Mouse (Mus musculus) ES-E14 (cell line): ENCODE data around the gene Pus10. TPM values are rescaled to one million over a fixed set of nuclear protein-coding genes. Genes with fewer than 3 reads are reported as not detected.

Experiments
- DNase-seq: peaks from one replicate; pipeline ENCODE4 v3.0.0-alpha.2; 2013; ENCODE audit warnings: low read depth, low spot score
- H3K27ac ChIP-seq: 2 replicates; pipeline ENCODE4 v1.5.1; 2012; ENCODE audit warnings: low read depth, mild to moderate bottlenecking, low read length, moderate library complexity, mixed read lengths; ENCODE audit not compliant: poor library complexity, insufficient read depth, severe bottlenecking
- H3K36me3 ChIP-seq: 2 replicates; pipeline ENCODE4 v1.6.1; 2012; ENCODE audit warnings: mild to moderate bottlenecking, low read length, moderate library complexity, mixed read lengths; ENCODE audit not compliant: control insufficient read depth, poor library complexity, insufficient read depth, severe bottlenecking
- H3K4me1 ChIP-seq, 2 experiments: fragments of 150-350 bp in 1 of 2; sonication (generic) in 1 of 2; 2 replicates each; pipeline ENCODE4 v1.6.1; 2012; ENCODE audit warnings: low read length in 2 of 2, mild to moderate bottlenecking in 1 of 2, mixed read lengths in 1 of 2; ENCODE audit not compliant: control insufficient read depth in 2 of 2, insufficient read depth in 2 of 2, poor library complexity in 1 of 2
- H3K4me3 ChIP-seq, 2 experiments: fragments of 150-350 bp in 1 of 2; sonication (generic) in 1 of 2; 2 replicates each; pipeline ENCODE4 v1.5.1; 2012; ENCODE audit warnings: low read length in 2 of 2, low read depth in 1 of 2, mild to moderate bottlenecking in 1 of 2, mixed read lengths in 1 of 2; ENCODE audit not compliant: insufficient read depth in 1 of 2, poor library complexity in 1 of 2, severe bottlenecking in 1 of 2
- H3K9ac ChIP-seq: 2 replicates; pipeline ENCODE4 v1.6.1; 2012; ENCODE audit warnings: low read depth, mild to moderate bottlenecking, low read length, mixed read lengths; ENCODE audit not compliant: poor library complexity, insufficient read depth, severe bottlenecking
- H3K9me3 ChIP-seq: fragments of 150-350 bp; sonication (generic); 2 replicates; pipeline ENCODE4 v1.6.1; 2012; ENCODE audit warnings: low read depth, mild to moderate bottlenecking, low read length; ENCODE audit not compliant: control insufficient read depth, insufficient read depth
- CHD2 ChIP-seq: IDR thresholded peaks from 2 replicates; pipeline ENCODE4 v1.6.1; 2014; ENCODE audit warnings: mild to moderate bottlenecking, low read depth, low read length, inconsistent platforms
- HCFC1 ChIP-seq: IDR thresholded peaks from 2 replicates; pipeline ENCODE4 v1.6.1; 2012; ENCODE audit warnings: low read length, inconsistent platforms, borderline replicate concordance; ENCODE audit not compliant: insufficient read depth
- MAFK ChIP-seq: IDR thresholded peaks from 2 replicates; pipeline ENCODE4 v1.6.1; 2014; ENCODE audit warnings: mild to moderate bottlenecking, low read depth, low read length, inconsistent platforms; ENCODE audit not compliant: insufficient read depth
- ZC3H11A ChIP-seq: IDR thresholded peaks from 2 replicates; pipeline ENCODE4 v1.6.1; 2012; ENCODE audit warnings: low read depth, mild to moderate bottlenecking, inconsistent platforms, low read length, borderline replicate concordance
- ZNF384 ChIP-seq: IDR thresholded peaks from 2 replicates; pipeline ENCODE4 v1.6.1; 2012; ENCODE audit warnings: low read depth, low read length, inconsistent platforms
- in situ Hi-C, 2 experiments: fragments of 600-800 bp; cut with MboI; formaldehyde crosslinking; loops; one replicate each; pipeline ENCODE4 v1.15.1; 2025; ENCODE audit warnings: low sequenced_read_pairs in 2 of 2, inconsistent platforms in 1 of 2; ENCODE audit not compliant: unreplicated experiment in 2 of 2
- total RNA-seq: library from RNA; depleted of rRNA; stranded (reverse); fragments of 300-350 nt; gene quantifications from 2 replicates; pipeline ENCODE4 v1.2.3, GENCODE M21; 2012; rRNA removed

Pus10 gene
- total RNA-seq, 1 experiment, result 28.8 TPM

DNA sequence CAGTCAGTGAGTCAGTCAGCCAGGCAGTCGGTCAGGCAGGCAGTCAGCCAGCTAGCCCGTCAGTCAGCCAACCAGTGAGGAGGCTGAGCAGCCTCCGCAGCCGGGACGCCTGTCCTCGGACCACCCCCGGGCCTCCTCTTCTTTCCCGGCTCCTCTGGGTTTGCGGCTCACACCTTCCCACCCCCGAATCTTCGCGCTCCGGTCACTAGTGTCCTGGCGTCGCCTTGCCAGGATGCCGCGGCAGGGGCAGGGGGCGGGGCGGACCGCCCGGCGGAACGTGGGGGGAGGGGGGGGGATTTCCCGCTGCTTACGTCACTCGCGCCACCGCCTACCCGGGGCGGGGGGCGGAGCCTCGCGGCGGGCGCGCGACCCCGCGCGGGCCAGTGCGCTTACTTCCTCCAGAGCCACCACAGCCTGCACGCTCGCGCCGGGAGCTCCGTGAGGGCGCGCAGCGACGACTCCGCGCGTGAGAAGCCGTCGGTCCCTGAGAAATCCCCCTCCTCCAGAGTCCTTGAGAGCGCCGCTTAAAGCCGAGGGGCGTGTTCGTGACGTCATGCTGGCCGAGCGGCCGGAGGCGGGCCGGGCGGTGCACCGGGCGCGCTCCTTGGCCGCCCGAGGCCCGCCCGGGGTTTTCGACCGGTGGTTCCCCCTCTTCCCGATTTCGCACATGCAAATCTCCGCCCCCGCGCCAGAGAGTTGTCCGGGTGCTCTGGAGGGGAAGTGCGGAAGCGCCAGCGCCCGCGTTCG lies 105.5 kb downstream of the Pus10 start, which contains the start of gene Rel:
TSS of gene Rel (minus strand) at position 211 of the 747 bp plus-strand sequence.
- Histone ChIP-seq H3K36me3 (no peaks in the 10 kb centered on the region), H3K4me1 (no peaks in the 10 kb centered on the region; a peak in 1 of 4 replicates), H3K9me3 (no peaks in the 10 kb centered on the region), H3K9ac (peak within 1 kb of the TSS; percentile 90), H3K27ac (peak within 1 kb of the TSS; percentile 77; the same call in 1 of the 2 replicates), H3K4me3 (peak within 1 kb of the TSS; percentile 93 to 94)
- DNase-seq, result peak; percentile 59
- in situ Hi-C loops, result no loop called here
- TF ChIP-seq CHD2, result no peak
- TF ChIP-seq ZNF384, result no peak
- TF ChIP-seq HCFC1, result 0 out of 2 replicates have a peak, but pooled peaks have one; percentile 49

DNA sequence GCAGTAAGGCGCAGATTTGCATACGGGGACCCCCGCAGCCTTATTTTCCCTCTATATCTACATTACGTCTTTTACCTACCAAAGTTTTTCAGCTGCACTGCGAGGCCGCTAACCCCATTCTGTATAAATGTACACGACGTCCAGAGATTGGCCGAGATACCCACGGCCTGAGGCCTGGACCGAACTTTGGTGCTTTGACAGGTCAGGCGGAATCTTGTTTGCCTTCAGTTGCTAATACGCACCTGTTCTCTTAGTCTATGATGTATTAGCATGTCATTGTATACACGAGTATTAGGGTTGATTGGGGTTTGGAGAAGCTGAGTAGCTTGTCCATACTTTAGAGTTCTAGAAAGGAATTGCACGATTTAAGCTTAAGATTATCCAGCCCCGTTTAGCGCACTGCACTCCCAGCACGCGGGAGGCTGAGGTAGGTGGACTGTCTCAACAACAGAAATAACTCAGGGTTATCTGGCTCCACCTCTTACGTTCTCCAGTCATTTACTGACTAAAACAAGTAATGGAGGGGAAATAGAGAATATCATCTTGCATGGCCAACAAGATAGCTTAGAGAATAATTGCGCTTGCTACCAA lies 106.1 kb downstream of the Pus10 start:
- Histone ChIP-seq H3K4me3 (peak overlapping the region; percentile 93 to 94), H3K9ac (peak overlapping the region; percentile 90), H3K36me3 (no peaks in the 10 kb centered on the region), H3K9me3 (no peaks in the 10 kb centered on the region), H3K4me1 (no peaks in the 10 kb centered on the region; a peak in 1 of 4 replicates), H3K27ac (no peak overlapping the region)
- TF ChIP-seq HCFC1 (no peak), CHD2 (no peak), MAFK (no peak), ZC3H11A (no peak), ZNF384 (no peak)
- in situ Hi-C loops, result no loop called here
- DNase-seq, result peak; percentile 19

DNA sequence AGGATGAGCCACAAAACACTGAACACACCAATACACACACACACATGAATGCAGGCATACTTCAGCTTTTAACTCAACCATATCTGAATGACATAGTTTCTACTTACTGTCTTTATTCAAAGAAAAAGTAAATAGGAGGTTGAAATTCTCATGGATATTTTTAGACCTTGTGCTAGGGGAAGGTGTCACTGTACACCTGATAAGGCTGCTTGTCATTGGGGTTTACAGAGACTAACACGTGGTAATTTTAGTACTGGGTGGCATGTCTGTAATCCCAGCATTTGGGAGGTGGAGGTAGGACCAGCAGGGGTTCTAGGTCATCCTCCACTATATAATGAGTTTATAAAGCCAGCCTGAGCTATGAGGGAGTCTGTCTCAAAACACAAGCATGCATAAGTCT lies 107.0 kb downstream of the Pus10 start:
- in situ Hi-C loops, result no loop called here
- no peak overlapping the region for H3K4me3 ChIP-seq
- no peak for DNase-seq
- H3K9ac ChIP-seq, result no peak overlapping the region
- TF ChIP-seq CHD2 (no peak), MAFK (no peak), ZNF384 (no peak), ZC3H11A (no peak), HCFC1 (no peak)
- no peaks in the 10 kb centered on the region for H3K36me3 ChIP-seq
- H3K27ac ChIP-seq, result no peak overlapping the region
- no peaks in the 10 kb centered on the region for H3K9me3 ChIP-seq
- H3K4me1 ChIP-seq, result no peaks in the 10 kb centered on the region; a peak in 1 of 4 replicates

DNA sequence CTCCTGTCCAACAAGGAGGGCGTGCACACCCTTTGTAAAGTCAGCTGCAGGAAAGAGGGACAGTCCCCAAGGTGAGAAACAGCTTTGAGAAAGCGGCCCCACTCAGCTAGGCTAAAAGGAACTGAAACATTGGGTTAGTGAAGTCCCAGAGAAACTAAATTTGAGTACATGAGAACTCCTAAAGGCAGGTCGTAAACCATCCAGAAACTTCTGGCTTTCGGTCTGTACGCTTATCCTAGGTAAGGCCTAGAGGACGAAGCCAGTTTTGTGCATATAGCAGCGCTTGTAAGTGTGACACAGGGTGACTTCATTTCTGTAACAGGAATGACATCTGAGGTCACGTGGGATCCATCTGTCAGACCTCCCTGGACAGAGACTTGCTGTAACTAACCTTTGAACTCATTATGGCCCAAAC lies 113.3 kb downstream of the Pus10 start:
- TF ChIP-seq ZC3H11A (no peak), CHD2 (no peak), HCFC1 (no peak)
- Histone ChIP-seq H3K36me3 (no peaks in the 10 kb centered on the region), H3K4me1 (no peaks in the 10 kb centered on the region), H3K4me3 (no peak overlapping the region), H3K9ac (no peak overlapping the region), H3K27ac (no peak overlapping the region), H3K9me3 (no peaks in the 10 kb centered on the region)
- DNase-seq, result no peak
- in situ Hi-C loops, result no loop called here

DNA sequence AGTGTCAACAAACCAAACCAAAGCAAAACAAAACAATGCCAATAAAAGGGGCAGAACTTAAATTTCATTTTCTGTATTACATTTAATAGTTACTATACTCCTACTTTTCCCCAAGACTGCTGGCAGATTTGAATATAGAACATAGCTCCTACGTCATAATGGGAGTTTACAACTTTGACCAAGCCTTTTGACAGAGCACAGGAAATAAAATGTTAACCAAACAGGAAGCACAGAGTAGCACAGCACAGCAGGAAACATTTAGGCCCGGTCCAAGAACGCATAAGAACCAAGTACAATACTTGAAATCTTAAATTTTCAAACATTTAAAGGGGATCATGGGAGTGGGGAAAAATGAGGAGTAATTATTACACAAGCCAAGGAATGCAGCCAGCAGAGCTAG lies 116.6 kb downstream of the Pus10 start:
- TF ChIP-seq HCFC1 (no peak), CHD2 (no peak), ZNF384 (no peak)
- H3K27ac ChIP-seq, result no peak overlapping the region
- no peaks in the 10 kb centered on the region for H3K4me1 ChIP-seq
- no peaks in the 10 kb centered on the region for H3K36me3 ChIP-seq
- H3K4me3 ChIP-seq, result no peak overlapping the region
- in situ Hi-C loops, result no loop called here
- no peak for DNase-seq
- H3K9ac ChIP-seq, result no peak overlapping the region
- no peaks in the 10 kb centered on the region for H3K9me3 ChIP-seq

Other genes starting within 250 kb of the Pus10 start
- gene Ahsa2, start 167.6 kb upstream of the Pus10 start, total RNA-seq, result 25.6 and 32.0 TPM in 2 replicates
- 0.32 and 0.45 TPM in 2 replicates for gene 1700093K21Rik, start 144.5 kb upstream of the Pus10 start, total RNA-seq
- gene 0610010F05Rik, start 32.0 kb upstream of the Pus10 start, total RNA-seq, result 7.9 and 8.5 TPM in 2 replicates
- gene Pex13, start 285 bp downstream of the Pus10 start, total RNA-seq, result 56.2 and 60.8 TPM in 2 replicates
- 0.63 and 0.71 TPM in 2 replicates for gene Rel, start 105.3 kb downstream of the Pus10 start, total RNA-seq
- gene Papolg, start 229.6 kb downstream of the Pus10 start, total RNA-seq, result 11.4 and 14.0 TPM in 2 replicates